Mouse (Mus musculus) spleen, adult 12 weeks (tissue): ENCODE results near the gene Dnajc17.

ENCODE experiments used
- DNase-seq: peaks from one replicate; pipeline ENCODE4 v3.0.0; 2022; ENCODE audit warnings: low spot score

Gene Dnajc17

GRCm38 (mm10) chr2:119198049-119198448 lies 10.5 kb downstream of the Dnajc17 start:
- DNase-seq = no peak

- no peak for DNase-seq
These were observed 11.1 kb downstream of the Dnajc17 start for GRCm38 (mm10) chr2:119197493-119197892.

GRCm38 (mm10) chr2:119196316-119197108 lies 12.1 kb downstream of the Dnajc17 start:
- DNase-seq = no peak

GRCm38 (mm10) chr2:119194140-119194539 lies 14.5 kb downstream of the Dnajc17 start:
- DNase-seq = no peak

GRCm38 (mm10) chr2:119190969-119191368 lies 17.6 kb downstream of the Dnajc17 start:
- no peak for DNase-seq

- peak; percentile 78 for DNase-seq
These were observed 19.4 kb downstream of the Dnajc17 start for GRCm38 (mm10) chr2:119189029-119189710.

- DNase-seq = no peak
These were observed 25.7 kb downstream of the Dnajc17 start for GRCm38 (mm10) chr2:119182914-119183313.

- DNase-seq = no peak
These were observed 31.1 kb downstream of the Dnajc17 start for GRCm38 (mm10) chr2:119177384-119177939.

- DNase-seq = no peak
These were observed 31.8 kb downstream of the Dnajc17 start for GRCm38 (mm10) chr2:119176761-119177160.

GRCm38 (mm10) chr2:119175614-119176013 lies 33.0 kb downstream of the Dnajc17 start:
- no peak for DNase-seq

- DNase-seq = no peak
These were observed 33.7 kb downstream of the Dnajc17 start for GRCm38 (mm10) chr2:119174866-119175265.

- no peak for DNase-seq
These were observed 34.5 kb downstream of the Dnajc17 start, which contains the start of gene Gm14137 for GRCm38 (mm10) chr2:119173991-119174651. Gene Gm14137 (plus strand): TSS chr2:119174509.

- DNase-seq = peak; percentile 38
These were observed 35.6 kb downstream of the Dnajc17 start for GRCm38 (mm10) chr2:119172862-119173576.

- no peak for DNase-seq
These were observed 36.1 kb downstream of the Dnajc17 start for GRCm38 (mm10) chr2:119172446-119172845.

GRCm38 (mm10) chr2:119171574-119171973 lies 37.0 kb downstream of the Dnajc17 start:
- DNase-seq = no peak

- DNase-seq = no peak
These were observed 38.3 kb downstream of the Dnajc17 start for GRCm38 (mm10) chr2:119170282-119170681.

GRCm38 (mm10) chr2:119167866-119168256 lies 40.7 kb downstream of the Dnajc17 start:
- DNase-seq = no peak

- peak; percentile 20 for DNase-seq
These were observed 41.4 kb downstream of the Dnajc17 start, which contains the start of gene Gchfr for GRCm38 (mm10) chr2:119166901-119167865. Gene Gchfr (plus strand): TSS chr2:119167773.

GRCm38 (mm10) chr2:119165401-119165800 lies 43.2 kb downstream of the Dnajc17 start:
- no peak for DNase-seq

- no peak for DNase-seq
These were observed 44.6 kb downstream of the Dnajc17 start for GRCm38 (mm10) chr2:119163999-119164398.
